Mouse (Mus musculus) heart, embryonic 12.5 days (tissue): Measurements from ENCODE around the gene Sema3b. TPM values are rescaled to one million over a fixed set of nuclear protein-coding genes. Genes with fewer than 3 reads are reported as not detected.

Source experiments
- ATAC-seq: fragments of 200-750 bp; cut with Nextera tagmentation; 2 replicates; pipeline ENCODE4 v1.8.0; 2017; ENCODE audit warnings: moderate TSS enrichment, moderate library complexity; ENCODE audit not compliant: insufficient number of reproducible peaks, low FRiP score
- H3K27ac ChIP-seq: fragments of 300-500 bp; sonication (generic); 2 replicates; pipeline ENCODE4 v1.5.1; 2016; ENCODE audit warnings: mild to moderate bottlenecking, moderate library complexity; ENCODE audit not compliant: poor library complexity, severe bottlenecking
- H3K27me3 ChIP-seq: fragments of 300-500 bp; sonication (generic); replicated peaks from 2 replicates; pipeline ENCODE4 v1.6.1; 2016; ENCODE audit warnings: mild to moderate bottlenecking, moderate library complexity
- H3K36me3 ChIP-seq: fragments of 300-500 bp; sonication (generic); 2 replicates; pipeline ENCODE4 v1.6.1; 2016; ENCODE audit warnings: mild to moderate bottlenecking, moderate library complexity
- H3K4me1 ChIP-seq: fragments of 300-500 bp; sonication (generic); replicated peaks from 2 replicates; pipeline ENCODE4 v1.6.1; 2016; ENCODE audit warnings: mild to moderate bottlenecking
- H3K4me2 ChIP-seq: fragments of 300-500 bp; sonication (generic); 2 replicates; pipeline ENCODE4 v1.6.1; 2016; ENCODE audit warnings: mild to moderate bottlenecking, moderate library complexity
- H3K4me3 ChIP-seq: fragments of 300-500 bp; sonication (generic); 2 replicates; pipeline ENCODE4 v1.5.1; 2016; ENCODE audit warnings: mild to moderate bottlenecking
- H3K9ac ChIP-seq: fragments of 300-500 bp; sonication (generic); 2 replicates; pipeline ENCODE4 v1.6.1; 2016; ENCODE audit warnings: mild to moderate bottlenecking, moderate library complexity
- H3K9me3 ChIP-seq: fragments of 300-500 bp; sonication (generic); replicated peaks from 2 replicates; pipeline ENCODE4 v1.6.1; 2016; ENCODE audit warnings: mild to moderate bottlenecking, moderate library complexity
- WGBS: fragments of 180-500 bp; shearing (Covaris S2); methylation state at CpG from one replicate; pipeline ENCODE4 v1.1.7; 2016; 5-methylcytosine and 5-hydroxymethylcytosine counted together
- polyA plus RNA-seq: library from polyadenylated mRNA; unstranded; fragments of >200 nt; fragmentation: Nextera tagmentation; extraction: Ambion mirVana; gene quantifications from 2 replicates; pipeline ENCODE4 v1.2.1, GENCODE M21; 2016

Sema3b gene
- polyA plus RNA-seq, 1 experiment from 2014 or later: 11.2 TPM

DNA sequence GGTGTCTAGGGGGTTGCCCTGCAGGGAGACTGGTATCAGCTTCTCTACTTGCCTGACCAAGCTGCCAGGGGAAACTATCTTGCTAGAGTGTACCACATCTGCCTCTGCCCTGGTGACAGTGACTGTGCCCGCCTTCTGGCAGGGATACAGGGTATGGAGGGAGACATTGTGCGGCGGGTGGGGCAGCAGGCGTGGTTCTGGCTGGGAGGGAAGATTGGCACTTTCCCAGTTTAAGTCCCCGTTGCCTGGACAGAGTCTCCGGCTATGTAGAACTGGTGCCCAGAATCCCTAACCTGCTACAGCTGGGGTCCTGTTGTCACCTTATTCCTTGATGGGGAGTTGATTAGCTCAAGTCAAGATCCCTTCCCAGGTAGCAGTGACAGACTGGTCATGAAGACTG is 23.4 kb upstream of the Sema3b start:
- Histone ChIP-seq H3K9me3 (no peaks in the 10 kb centered on the region), H3K27ac (peak overlapping the region; percentile 90), H3K9ac (peak overlapping the region; percentile 96), H3K4me2 (peak overlapping the region; percentile 99), H3K36me3 (peaks cover 16% of the 10 kb centered on the region; the same call in 1 of the 2 replicates), H3K27me3 (no peaks in the 10 kb centered on the region), H3K4me1 (peaks cover 71% of the 10 kb centered on the region), H3K4me3 (peak overlapping the region; percentile 86)
- ATAC-seq: no peak
- WGBS: 64% methylated on average over 6 of the region's 6 CpGs

DNA sequence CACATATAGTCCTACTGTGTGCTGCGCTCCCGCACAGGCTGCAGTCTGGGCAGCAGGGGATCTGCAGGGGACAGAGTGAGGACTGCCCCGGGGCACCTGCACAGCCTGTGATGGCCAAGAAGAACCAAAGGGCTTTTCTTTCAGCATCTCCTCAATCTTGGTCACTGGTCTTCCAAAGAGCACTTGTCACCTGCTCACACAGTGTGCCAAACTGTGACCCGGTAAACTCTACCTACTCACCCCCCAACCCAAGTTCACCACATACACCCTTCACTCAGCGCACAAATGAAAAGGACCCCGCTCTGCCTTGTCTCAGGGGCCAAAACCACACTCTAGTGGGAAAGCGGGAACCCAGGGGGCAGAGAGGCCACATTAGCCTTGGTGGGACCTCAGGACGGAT is 22.8 kb upstream of the Sema3b start:
- ATAC-seq: no peak
- 0 out of 2 replicates have a peak overlapping the region, but pooled peaks have one; percentile 4 for H3K27ac ChIP-seq
- peak overlapping the region; percentile 99 for H3K4me2 ChIP-seq
- no peaks in the 10 kb centered on the region for H3K27me3 ChIP-seq
- no peak overlapping the region; the same call in 1 of the 2 replicates for H3K4me3 ChIP-seq
- peak overlapping the region; percentile 53 for H3K9ac ChIP-seq
- H3K9me3 ChIP-seq: no peaks in the 10 kb centered on the region
- H3K36me3 ChIP-seq: peaks cover 16% of the 10 kb centered on the region; the same call in 1 of the 2 replicates
- H3K4me1 ChIP-seq: peaks cover 71% of the 10 kb centered on the region
- 88% methylated on average over 8 of the region's 8 CpGs for WGBS

DNA sequence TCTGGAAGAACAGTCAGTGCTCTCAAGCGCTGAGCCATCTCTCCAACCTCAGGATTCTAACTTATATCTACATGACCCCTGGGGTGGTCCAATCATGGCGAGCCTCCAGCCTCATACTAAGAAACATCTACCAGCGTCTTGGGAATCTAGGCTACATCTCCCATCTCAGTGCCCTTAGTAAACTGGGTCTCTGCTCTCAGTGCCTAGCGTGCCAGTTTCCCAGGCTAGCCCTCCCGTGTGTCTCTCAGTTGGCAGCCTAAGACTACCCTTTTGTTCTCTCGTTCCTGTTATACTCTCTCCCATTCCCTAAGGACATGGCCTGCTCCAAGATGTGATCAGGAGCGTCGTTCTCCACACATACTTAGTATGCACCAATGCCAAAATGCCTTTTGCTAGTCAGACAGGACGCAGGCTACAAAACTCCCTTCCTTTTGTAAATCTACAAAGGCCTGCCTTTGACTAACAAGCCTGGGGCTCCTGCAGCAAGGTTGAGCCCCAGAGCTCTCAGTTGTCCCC is 22.3 kb upstream of the Sema3b start:
- Histone ChIP-seq H3K9me3 (no peaks in the 10 kb centered on the region), H3K4me1 (peaks cover 73% of the 10 kb centered on the region), H3K36me3 (peaks cover 16% of the 10 kb centered on the region; the same call in 1 of the 2 replicates), H3K4me3 (no peak overlapping the region), H3K9ac (peak overlapping the region; percentile 53; the same call in 1 of the 2 replicates), H3K27me3 (no peaks in the 10 kb centered on the region), H3K4me2 (peak overlapping the region; percentile 99; the same call in 1 of the 2 replicates), H3K27ac (no peak overlapping the region)
- 78% methylated on average over 9 of the region's 9 CpGs for WGBS
- ATAC-seq: no peak

DNA sequence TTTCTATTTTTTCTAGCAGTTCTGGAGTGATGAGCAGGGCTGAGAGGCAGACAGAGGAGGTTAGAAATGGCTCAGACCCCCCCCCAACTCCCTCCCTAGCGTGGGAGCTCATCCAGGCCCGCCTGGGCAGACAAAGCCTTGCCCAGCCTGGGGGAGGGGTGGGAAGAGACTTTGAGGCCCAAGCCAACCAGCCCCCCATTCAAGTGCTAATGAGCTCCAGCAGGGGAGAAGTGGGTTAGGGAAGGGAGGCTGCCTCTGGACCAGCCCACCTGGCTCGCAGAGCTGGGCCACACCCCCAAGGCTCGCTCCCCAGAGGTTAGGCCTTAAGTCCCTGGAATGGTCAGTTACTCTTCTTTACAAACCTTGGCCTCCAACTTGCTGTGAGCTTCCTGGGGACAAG is 21.5 kb upstream of the Sema3b start:
- Histone ChIP-seq H3K4me2 (peak overlapping the region; percentile 41), H3K4me1 (peaks cover 75% of the 10 kb centered on the region), H3K36me3 (peaks cover 24% of the 10 kb centered on the region), H3K9ac (peak overlapping the region; percentile 62), H3K27me3 (no peaks in the 10 kb centered on the region), H3K4me3 (0 out of 2 replicates have a peak overlapping the region, but pooled peaks have one; percentile 7), H3K9me3 (no peaks in the 10 kb centered on the region), H3K27ac (peak overlapping the region; percentile 76)
- no peak for ATAC-seq
- 18% methylated on average over 4 of the region's 4 CpGs for WGBS

DNA sequence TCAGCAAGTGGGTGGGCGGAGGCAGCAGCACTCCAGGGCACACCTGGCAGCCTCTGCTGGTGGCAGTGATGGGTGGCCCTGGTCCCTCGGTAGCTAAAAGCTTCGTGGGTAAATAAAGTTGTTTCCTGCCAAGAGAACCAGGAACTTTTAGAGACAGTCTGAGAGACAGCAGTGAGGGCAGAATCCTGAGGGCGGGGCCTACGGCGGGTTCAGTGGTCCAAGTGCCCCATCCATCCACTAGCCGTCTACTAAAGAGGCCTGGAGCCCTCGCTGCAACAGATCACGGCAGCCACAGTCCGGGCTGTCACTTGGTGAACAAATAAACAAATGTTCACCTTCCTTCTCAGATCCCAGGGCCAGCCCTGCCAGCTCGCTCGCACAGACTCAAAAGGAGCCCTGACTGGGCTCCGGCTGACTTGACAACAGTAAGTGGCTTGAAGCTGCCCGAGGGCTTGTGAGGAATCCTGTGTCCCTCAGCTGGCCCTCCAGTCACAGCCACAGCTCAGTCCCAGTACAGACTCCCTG is 20.9 kb upstream of the Sema3b start:
- Histone ChIP-seq H3K9me3 (no peaks in the 10 kb centered on the region), H3K4me1 (peaks cover 81% of the 10 kb centered on the region), H3K4me3 (no peak overlapping the region), H3K27ac (peak overlapping the region; percentile 76), H3K4me2 (peak overlapping the region; percentile 41), H3K27me3 (no peaks in the 10 kb centered on the region), H3K9ac (peak overlapping the region; percentile 62), H3K36me3 (peaks cover 30% of the 10 kb centered on the region)
- 25% methylated on average over 14 of the region's 14 CpGs for WGBS
- no peak for ATAC-seq

DNA sequence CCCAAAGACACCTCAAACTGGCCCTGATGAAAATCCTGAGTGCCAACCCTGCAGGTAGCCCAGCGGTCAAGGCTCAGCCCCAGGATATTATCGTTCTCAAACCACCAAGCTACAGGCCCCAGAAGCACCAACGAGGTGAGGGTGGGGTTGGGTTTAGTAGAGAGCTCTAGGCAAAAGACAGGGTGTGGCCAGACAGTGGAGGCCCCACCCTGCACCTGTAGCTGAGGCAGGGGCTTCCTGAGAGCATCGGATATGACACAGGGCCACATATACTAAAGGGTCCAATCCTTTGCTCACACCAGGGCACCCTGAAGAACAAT is 20.3 kb upstream of the Sema3b start:
- 44% methylated on average over 4 of the region's 4 CpGs for WGBS
- Histone ChIP-seq H3K4me1 (peaks cover 87% of the 10 kb centered on the region), H3K4me2 (peak overlapping the region; percentile 47), H3K9me3 (no peaks in the 10 kb centered on the region), H3K9ac (peak overlapping the region; percentile 68), H3K27me3 (no peaks in the 10 kb centered on the region), H3K4me3 (no peak overlapping the region), H3K36me3 (peaks cover 36% of the 10 kb centered on the region), H3K27ac (peak overlapping the region; percentile 88)
- no peak for ATAC-seq

DNA sequence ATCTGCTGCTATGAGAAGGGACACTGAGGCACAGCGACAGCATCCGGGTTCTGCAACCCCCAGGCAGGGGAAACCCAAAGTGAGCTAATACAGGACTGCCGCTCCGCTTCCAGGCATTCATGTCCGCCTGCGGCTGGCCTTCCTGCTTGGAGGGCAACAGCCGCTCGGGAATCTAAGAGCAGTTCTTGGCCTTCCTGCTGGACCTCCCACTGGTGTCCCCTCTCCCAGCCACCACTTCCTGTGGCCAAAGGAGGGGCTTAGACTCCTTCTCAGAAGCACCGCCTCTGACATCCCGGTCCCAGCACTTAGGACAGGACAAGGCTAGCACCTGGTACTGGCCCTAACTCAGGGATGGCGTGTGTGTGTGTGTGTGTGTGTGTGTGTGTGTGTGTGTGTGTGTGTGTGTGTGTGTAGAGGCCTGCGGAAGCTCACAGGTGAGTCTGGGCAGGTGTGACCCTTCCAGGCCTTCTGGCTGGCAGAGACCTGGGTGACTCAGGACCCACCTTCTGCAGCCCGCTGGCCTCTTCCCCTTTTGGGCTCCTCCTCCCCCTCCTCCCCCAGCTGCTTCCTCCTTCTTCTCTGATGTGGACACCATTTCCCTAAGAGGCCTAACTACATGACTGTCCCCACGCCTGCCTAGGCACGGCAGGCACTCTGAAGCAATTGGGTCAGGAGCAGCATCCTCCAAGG is 19.8 kb upstream of the Sema3b start:
- Histone ChIP-seq H3K27ac (peak overlapping the region; percentile 88), H3K27me3 (no peaks in the 10 kb centered on the region), H3K36me3 (peaks cover 41% of the 10 kb centered on the region), H3K4me3 (no peak overlapping the region), H3K4me1 (peaks cover 92% of the 10 kb centered on the region), H3K9me3 (no peaks in the 10 kb centered on the region), H3K9ac (peak overlapping the region; percentile 68), H3K4me2 (peak overlapping the region; percentile 47)
- WGBS: 47% methylated on average over 15 of the region's 15 CpGs
- peak; percentile 26; the same call in 1 of the 2 replicates for ATAC-seq

DNA sequence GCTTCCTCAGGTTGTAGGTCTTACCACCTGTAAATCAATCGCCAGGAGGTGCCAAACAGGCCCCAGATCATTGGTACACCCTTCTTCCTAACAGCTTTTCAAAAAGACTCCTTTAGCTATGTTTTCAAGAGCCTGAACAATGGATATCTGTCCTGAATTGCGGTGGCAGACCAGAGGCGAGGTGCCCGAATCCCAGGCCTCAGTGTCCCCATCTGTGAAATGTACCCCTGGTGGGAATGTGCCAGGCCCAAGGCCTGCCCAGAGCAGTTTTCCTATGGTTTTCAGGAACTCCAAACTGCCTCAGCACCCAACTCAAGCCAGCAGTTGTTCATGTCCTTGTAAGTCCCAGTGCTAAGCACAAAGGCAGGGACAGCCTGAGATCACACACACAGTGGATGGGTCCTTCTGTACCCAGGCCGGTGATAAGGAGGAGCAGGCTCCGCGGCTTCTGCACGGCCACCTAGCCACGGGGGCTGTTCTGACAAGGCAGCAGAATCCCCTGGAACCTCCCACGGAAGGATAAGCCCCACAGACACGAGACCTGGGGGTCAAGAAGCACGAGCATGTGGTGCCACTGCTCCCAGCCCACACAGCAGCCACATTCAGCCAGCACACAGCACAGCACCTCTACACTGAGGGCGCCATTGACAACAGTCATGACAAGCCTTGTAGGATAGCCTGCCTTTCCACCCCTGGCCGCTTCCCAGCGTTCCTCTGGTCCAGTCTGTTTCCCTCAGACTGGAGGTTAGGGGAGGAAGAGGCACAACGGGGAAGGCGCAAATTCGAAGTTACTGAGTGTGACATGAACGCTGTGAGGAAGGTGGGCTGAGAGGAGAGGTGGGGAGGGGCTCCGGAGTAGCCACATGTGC is 18.6 kb upstream of the Sema3b start:
- 25% methylated on average over 20 of the region's 20 CpGs for WGBS
- no peaks in the 10 kb centered on the region for H3K27me3 ChIP-seq
- peak overlapping the region; percentile 88 for H3K27ac ChIP-seq
- H3K4me1 ChIP-seq: peaks cover 89% of the 10 kb centered on the region
- no peak overlapping the region for H3K4me3 ChIP-seq
- no peak for ATAC-seq
- peaks cover 51% of the 10 kb centered on the region for H3K36me3 ChIP-seq
- no peaks in the 10 kb centered on the region for H3K9me3 ChIP-seq
- peak overlapping the region; percentile 47 for H3K4me2 ChIP-seq
- H3K9ac ChIP-seq: peak overlapping the region; percentile 68

DNA sequence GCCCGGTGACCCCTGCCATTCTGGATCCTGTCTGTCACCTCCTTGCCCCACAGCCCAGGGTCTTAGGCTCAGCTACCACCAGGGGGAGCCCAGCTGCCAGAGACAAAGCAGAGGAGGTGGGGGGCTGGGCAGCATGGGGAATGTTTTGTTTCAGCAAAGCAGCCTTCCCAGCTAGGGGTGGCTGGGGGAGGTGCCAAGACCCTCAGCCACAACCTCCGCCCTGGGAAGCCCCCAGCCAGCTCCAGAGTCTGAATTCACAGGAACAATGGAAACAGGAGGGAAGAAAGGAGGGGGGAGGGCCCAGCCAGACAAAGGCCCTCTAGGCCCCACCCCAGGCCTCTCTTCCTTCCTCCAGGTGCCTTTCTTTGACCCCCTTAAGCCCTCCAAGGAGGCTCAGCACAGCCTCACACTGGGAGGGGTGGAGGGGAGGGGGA is 17.8 kb upstream of the Sema3b start:
- Histone ChIP-seq H3K27ac (peak overlapping the region; percentile 88), H3K9me3 (no peaks in the 10 kb centered on the region), H3K36me3 (peaks cover 54% of the 10 kb centered on the region), H3K4me1 (peaks cover 87% of the 10 kb centered on the region), H3K9ac (peak overlapping the region; percentile 68), H3K4me2 (peak overlapping the region; percentile 47), H3K4me3 (no peak overlapping the region), H3K27me3 (no peaks in the 10 kb centered on the region)
- ATAC-seq: peak; percentile 59
- 4% methylated on average over 2 of the region's 2 CpGs for WGBS

DNA sequence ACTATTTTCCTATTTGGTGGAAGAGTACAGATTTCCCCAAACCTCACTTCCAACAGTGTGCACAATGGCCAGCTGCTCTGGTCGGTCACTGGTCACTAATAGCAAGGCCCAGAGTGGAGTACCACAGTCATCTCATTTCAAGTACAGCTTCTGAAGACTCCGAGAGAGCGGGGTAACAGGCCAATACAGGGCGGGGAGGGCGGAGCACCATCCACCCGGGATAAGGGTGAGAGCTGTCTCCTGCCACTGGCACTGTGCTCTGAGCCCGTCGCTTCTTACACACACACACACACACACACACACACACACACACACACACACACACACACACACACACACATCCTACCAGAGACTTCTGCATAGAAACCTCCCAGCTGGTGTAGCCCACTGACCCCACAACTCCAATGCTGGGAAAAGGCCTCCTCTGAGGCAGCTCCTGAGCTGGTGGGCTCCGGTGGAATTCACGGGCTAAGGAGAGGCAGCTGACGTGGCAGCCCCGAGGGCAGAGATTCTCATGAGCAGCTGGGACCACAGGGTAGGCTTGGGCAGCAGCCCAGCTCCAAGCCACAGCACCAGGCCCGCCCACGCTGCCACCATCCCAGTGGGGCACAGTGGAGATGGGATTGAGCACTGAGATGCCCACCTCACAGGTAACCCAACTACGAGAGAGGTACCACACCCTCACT is 17.3 kb upstream of the Sema3b start:
- 0 out of 2 replicates have a peak, but pooled peaks have one; percentile 3 for ATAC-seq
- peaks cover 51% of the 10 kb centered on the region for H3K36me3 ChIP-seq

More for the DNA sequence above, 17.3 kb upstream of the Sema3b start:
- H3K4me2 ChIP-seq: peak overlapping the region; percentile 47
- H3K4me3 ChIP-seq: no peak overlapping the region
- peaks cover 85% of the 10 kb centered on the region for H3K4me1 ChIP-seq
- WGBS: 50% methylated on average over 15 of the region's 15 CpGs
- no peaks in the 10 kb centered on the region for H3K27me3 ChIP-seq
- no peaks in the 10 kb centered on the region for H3K9me3 ChIP-seq
- peak overlapping the region; percentile 68; the same call in 1 of the 2 replicates for H3K9ac ChIP-seq
- H3K27ac ChIP-seq: peak overlapping the region; percentile 88
